Mouse (Mus musculus) embryonic facial prominence, embryonic 14.5 days (tissue): ENCODE measurements around the gene C130079G13Rik. TPM values are rescaled to one million over a fixed set of nuclear protein-coding genes. Genes with fewer than 3 reads are reported as not detected.
"Not testable (repeated sequence)": the region's sequence is repeated elsewhere in the genome, so short reads cannot be mapped to it uniquely, and the experiment has no call there.

Experiments
- ATAC-seq: fragments of 200-750 bp; cut with Nextera tagmentation; 2 replicates; pipeline ENCODE4 v1.8.0; 2017; ENCODE audit warnings: low read depth, moderate number of reproducible peaks, moderate TSS enrichment
- DNase-seq: peaks from one replicate; pipeline ENCODE4 v3.0.0-alpha.2; 2015; ENCODE audit warnings: low spot score
- H3K27ac ChIP-seq: fragments of 300-500 bp; sonication (generic); replicated peaks from 2 replicates; pipeline ENCODE4 v1.5.1; 2014; ENCODE audit warnings: low read depth, mild to moderate bottlenecking, low read length, moderate library complexity
- H3K27me3 ChIP-seq: fragments of 300-500 bp; sonication (generic); replicated peaks from 2 replicates; pipeline ENCODE4 v1.6.1; 2014; ENCODE audit warnings: low read length; ENCODE audit not compliant: control insufficient read depth, insufficient read depth
- H3K36me3 ChIP-seq: fragments of 300-500 bp; sonication (generic); 2 replicates; pipeline ENCODE4 v1.6.1; 2014; ENCODE audit warnings: low read length, mixed read lengths; ENCODE audit not compliant: control insufficient read depth, insufficient read depth
- H3K4me1 ChIP-seq: fragments of 300-500 bp; sonication (generic); 2 replicates; pipeline ENCODE4 v1.6.1; 2014; ENCODE audit warnings: antibody characterized with exemption, low read length; ENCODE audit not compliant: control insufficient read depth, insufficient read depth
- H3K4me2 ChIP-seq: fragments of 300-500 bp; sonication (generic); 2 replicates; pipeline ENCODE4 v1.6.1; 2014; ENCODE audit warnings: low read depth, mild to moderate bottlenecking, low read length, moderate library complexity, mixed read lengths
- H3K4me3 ChIP-seq: fragments of 300-500 bp; sonication (generic); 2 replicates; pipeline ENCODE4 v1.5.1; 2014; ENCODE audit warnings: low read depth, mild to moderate bottlenecking, low read length
- H3K9ac ChIP-seq: fragments of 300-500 bp; sonication (generic); 2 replicates; pipeline ENCODE4 v1.6.1; 2014; ENCODE audit warnings: low read depth, mild to moderate bottlenecking, low read length, moderate library complexity, mixed read lengths
- H3K9me3 ChIP-seq: fragments of 300-500 bp; sonication (generic); 2 replicates; pipeline ENCODE4 v1.6.1; 2016; ENCODE audit warnings: low read length; ENCODE audit not compliant: control insufficient read depth
- WGBS: fragments of 180-500 bp; shearing (Covaris S2); extraction: QIAGEN DNeasy Blood & Tissue Kit; methylation state at CpG from one replicate; pipeline ENCODE4 v1.1.7; 2014; 5-methylcytosine and 5-hydroxymethylcytosine counted together
- polyA plus RNA-seq: library from polyadenylated mRNA; unstranded; fragments of >200 nt; fragmentation: Nextera tagmentation; extraction: Ambion mirVana; gene quantifications from 2 replicates; pipeline ENCODE4 v1.2.1, GENCODE M21; 2014

The C130079G13Rik gene
- 0.24 and 0.55 TPM in 2 replicates for polyA plus RNA-seq

- ATAC-seq (no peak), DNase-seq (no peak)
- WGBS: 90% methylated on average over 2 of the region's 2 CpGs
- Histone ChIP-seq H3K36me3 (no peaks in the 10 kb centered on the region), H3K4me1 (no peaks in the 10 kb centered on the region), H3K4me2 (no peak within 1 kb of the TSS), H3K27me3 (no peaks in the 10 kb centered on the region), H3K9ac (no peak within 1 kb of the TSS), H3K27ac (no peak within 1 kb of the TSS), H3K4me3 (no peak within 1 kb of the TSS), H3K9me3 (no peaks in the 10 kb centered on the region)
These were observed at the start of gene C130079G13Rik for GRCm38 (mm10) chr3:59924914-59925313. C130079G13Rik (plus strand) TSS chr3:59925214.

GRCm38 (mm10) chr3:59877601-59878000 is 47.4 kb upstream of the C130079G13Rik start:
- H3K27ac ChIP-seq: not testable (repeated sequence)
- 42% methylated on average over 1 of the region's 1 CpGs for WGBS

GRCm38 (mm10) chr3:59879801-59880554 is 45.0 kb upstream of the C130079G13Rik start:
- H3K9ac ChIP-seq, H3K36me3 ChIP-seq, H3K9me3 ChIP-seq, H3K4me1 ChIP-seq, H3K4me2 ChIP-seq, H3K4me3 ChIP-seq, H3K27ac ChIP-seq, DNase-seq, ATAC-seq, H3K27me3 ChIP-seq: not testable (repeated sequence)
- WGBS: 80% methylated on average over 7 of the region's 7 CpGs

More at GRCm38 (mm10) chr3:59877601-59878000, 47.4 kb upstream of the C130079G13Rik start:
- not testable (repeated sequence) for H3K4me1 ChIP-seq, DNase-seq, H3K4me2 ChIP-seq, H3K36me3 ChIP-seq, H3K4me3 ChIP-seq, H3K9ac ChIP-seq, H3K9me3 ChIP-seq, H3K27me3 ChIP-seq, ATAC-seq

- DNase-seq (peak; percentile 9), ATAC-seq (no peak)
- Histone ChIP-seq H3K4me2 (no peak overlapping the region), H3K9ac (no peak overlapping the region), H3K9me3 (no peaks in the 10 kb centered on the region), H3K36me3 (no peaks in the 10 kb centered on the region), H3K4me3 (no peak overlapping the region), H3K27ac (no peak overlapping the region), H3K27me3 (no peaks in the 10 kb centered on the region), H3K4me1 (no peaks in the 10 kb centered on the region)
- WGBS: 77% methylated on average over 2 of the region's 2 CpGs
These were observed 31.7 kb upstream of the C130079G13Rik start for GRCm38 (mm10) chr3:59893276-59893675.

GRCm38 (mm10) chr3:59934621-59935020 is 9.6 kb downstream of the C130079G13Rik start:
- Histone ChIP-seq H3K9ac (no peak overlapping the region), H3K4me2 (no peak overlapping the region), H3K27me3 (no peaks in the 10 kb centered on the region), H3K36me3 (no peaks in the 10 kb centered on the region), H3K4me1 (no peaks in the 10 kb centered on the region), H3K9me3 (no peaks in the 10 kb centered on the region), H3K27ac (no peak overlapping the region), H3K4me3 (no peak overlapping the region)
- no peak for DNase-seq
- 72% methylated on average over 1 of the region's 1 CpGs for WGBS
- no peak for ATAC-seq

- Histone ChIP-seq H3K36me3 (no peaks in the 10 kb centered on the region), H3K9ac (no peak overlapping the region), H3K9me3 (no peaks in the 10 kb centered on the region), H3K4me1 (no peaks in the 10 kb centered on the region), H3K27ac (no peak overlapping the region), H3K27me3 (no peaks in the 10 kb centered on the region), H3K4me2 (no peak overlapping the region), H3K4me3 (no peak overlapping the region)
- ATAC-seq: no peak
- no peak for DNase-seq
- WGBS: 94% methylated on average over 10 of the region's 10 CpGs
These were observed 22.4 kb downstream of the C130079G13Rik start for GRCm38 (mm10) chr3:59947294-59947950.

- H3K36me3 ChIP-seq: no peaks in the 10 kb centered on the region
- no peaks in the 10 kb centered on the region for H3K4me1 ChIP-seq
- H3K27me3 ChIP-seq: no peaks in the 10 kb centered on the region
- ATAC-seq (no peak), DNase-seq (no peak)
- no peak overlapping the region for H3K4me2 ChIP-seq
- H3K9ac ChIP-seq: no peak overlapping the region
- H3K27ac ChIP-seq: no peak overlapping the region
- 85% methylated on average over 5 of the region's 5 CpGs for whole genome bisulfite sequencing
- no peak overlapping the region for H3K4me3 ChIP-seq
- H3K9me3 ChIP-seq: no peaks in the 10 kb centered on the region
These were observed 45.9 kb downstream of the C130079G13Rik start for GRCm38 (mm10) chr3:59970891-59971290.

GRCm38 (mm10) chr3:59974591-59974990 is 49.6 kb downstream of the C130079G13Rik start:
- Histone ChIP-seq H3K4me2 (no peak overlapping the region), H3K9ac (no peak overlapping the region), H3K9me3 (no peaks in the 10 kb centered on the region), H3K4me1 (no peaks in the 10 kb centered on the region), H3K36me3 (no peaks in the 10 kb centered on the region), H3K27me3 (no peaks in the 10 kb centered on the region), H3K27ac (no peak overlapping the region), H3K4me3 (no peak overlapping the region)
- ATAC-seq: no peak
- no peak for DNase-seq
